Mouse (Mus musculus): ENCODE results near the gene Gabrg3. TPM values are rescaled to one million over a fixed set of nuclear protein-coding genes. Genes with fewer than 3 reads are reported as not detected.

Gabrg3 gene
- polyA plus RNA-seq, 1 experiment from 2014 or later: 0.46 TPM

GRCm38 (mm10) chr7:56825446-56825845, 561.5 kb downstream of the Gabrg3 start:
- no peaks in the 10 kb centered on the region for H3K4me1 ChIP-seq
- H3K27me3 ChIP-seq: no peaks in the 10 kb centered on the region
- H3K9ac ChIP-seq: no peak overlapping the region
- H3K36me3 ChIP-seq: no peaks in the 10 kb centered on the region
- 83% methylated on average over 6 of the region's 6 CpGs for WGBS
- H3K4me3 ChIP-seq: no peak overlapping the region
- no peak overlapping the region for H3K4me2 ChIP-seq (replicated peaks)
- H3K9me3 ChIP-seq: no peaks in the 10 kb centered on the region
- no peak overlapping the region for H3K27ac ChIP-seq
- no peak for ATAC-seq (ENCODE audit: insufficient number of reproducible peaks, insufficient read depth, low FRiP score, low TSS enrichment)

DNA sequence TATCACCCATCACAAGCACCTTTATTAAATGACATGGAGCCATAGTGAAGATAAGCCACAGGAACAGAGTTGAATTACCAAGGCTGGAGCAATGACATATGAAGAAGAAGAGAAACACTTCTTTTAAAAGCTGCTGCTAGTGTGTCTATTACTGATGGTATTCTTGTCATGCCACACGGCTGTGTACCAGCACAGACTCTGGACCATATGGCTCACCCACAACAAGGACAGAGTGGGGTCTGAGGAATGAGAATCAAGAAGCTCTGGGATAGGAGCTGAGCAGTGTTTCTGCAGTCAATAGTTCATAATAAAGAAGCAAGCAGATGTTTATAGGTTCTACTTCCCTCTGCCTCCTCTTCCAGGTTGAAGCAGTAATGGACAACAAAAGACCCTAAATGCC, 585.1 kb downstream of the Gabrg3 start:
- Histone ChIP-seq H3K4me3 (no peak overlapping the region), H3K4me2 (replicated peaks) (no peak overlapping the region), H3K9me3 (no peaks in the 10 kb centered on the region), H3K4me1 (no peaks in the 10 kb centered on the region), H3K27ac (no peak overlapping the region), H3K9ac (no peak overlapping the region), H3K27me3 (no peaks in the 10 kb centered on the region), H3K36me3 (no peaks in the 10 kb centered on the region)
- 84% methylated on average over 1 of the region's 1 CpGs for WGBS
- ATAC-seq (ENCODE audit: insufficient number of reproducible peaks, insufficient read depth, low FRiP score, low TSS enrichment): no peak

DNA sequence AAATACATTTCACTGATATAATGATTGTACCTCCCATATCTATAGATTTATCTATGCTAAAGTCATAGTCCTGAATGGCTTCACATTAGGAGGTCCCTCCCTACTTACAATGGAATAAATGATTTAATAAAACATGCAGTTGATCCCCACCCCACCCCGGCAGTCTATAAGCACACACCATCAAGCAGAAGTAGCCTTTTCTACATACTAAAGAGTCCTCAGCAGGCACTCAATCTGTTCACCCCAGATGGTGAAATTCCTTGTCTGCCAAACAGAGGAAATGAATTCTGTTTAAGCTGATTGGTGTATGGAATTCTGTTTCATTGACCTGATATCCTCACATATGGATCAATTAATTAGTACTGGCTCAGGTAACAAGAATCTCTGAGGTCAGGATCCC, 607.9 kb downstream of the Gabrg3 start:
- 79% methylated on average over 1 of the region's 1 CpGs for WGBS
- no peak overlapping the region for H3K27ac ChIP-seq
- no peaks in the 10 kb centered on the region for H3K36me3 ChIP-seq
- H3K9me3 ChIP-seq: no peaks in the 10 kb centered on the region
- H3K4me3 ChIP-seq: no peak overlapping the region
- H3K9ac ChIP-seq: no peak overlapping the region
- no peak overlapping the region for H3K4me2 ChIP-seq (replicated peaks)
- no peaks in the 10 kb centered on the region for H3K4me1 ChIP-seq
- no peak for ATAC-seq (ENCODE audit: insufficient number of reproducible peaks, insufficient read depth, low FRiP score, low TSS enrichment)
- H3K27me3 ChIP-seq: no peaks in the 10 kb centered on the region

GRCm38 (mm10) chr7:56768216-56768615, 618.8 kb downstream of the Gabrg3 start:
- Histone ChIP-seq H3K36me3 (no peaks in the 10 kb centered on the region), H3K4me1 (no peaks in the 10 kb centered on the region), H3K4me2 (replicated peaks) (no peak overlapping the region), H3K27me3 (no peaks in the 10 kb centered on the region), H3K4me3 (no peak overlapping the region), H3K9me3 (no peaks in the 10 kb centered on the region), H3K9ac (no peak overlapping the region), H3K27ac (no peak overlapping the region)
- 56% methylated on average over 4 of the region's 4 CpGs for WGBS
- no peak for ATAC-seq (ENCODE audit: insufficient number of reproducible peaks, insufficient read depth, low FRiP score, low TSS enrichment)

DNA sequence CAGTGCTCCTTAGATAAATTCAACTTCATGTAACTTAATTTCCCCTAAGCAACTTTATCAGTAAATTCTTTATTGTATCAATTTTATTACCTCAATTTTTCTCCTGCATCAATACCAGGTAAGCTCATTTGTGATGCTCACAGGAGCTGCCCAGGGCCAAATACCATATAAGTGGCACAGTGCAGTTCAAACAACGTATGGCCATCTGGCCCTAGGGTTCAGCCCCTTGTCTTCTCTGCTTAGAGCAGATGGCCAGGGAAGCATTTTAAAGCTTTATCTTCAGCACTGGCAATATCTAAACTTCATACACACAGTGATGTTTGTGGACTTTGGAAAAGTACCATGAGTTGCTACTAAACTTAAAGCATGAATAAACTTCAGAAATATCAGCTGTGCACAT, 619.2 kb downstream of the Gabrg3 start:
- no peak for ATAC-seq (ENCODE audit: insufficient number of reproducible peaks, insufficient read depth, low FRiP score, low TSS enrichment)
- 71% methylated on average over 1 of the region's 1 CpGs for WGBS

DNA sequence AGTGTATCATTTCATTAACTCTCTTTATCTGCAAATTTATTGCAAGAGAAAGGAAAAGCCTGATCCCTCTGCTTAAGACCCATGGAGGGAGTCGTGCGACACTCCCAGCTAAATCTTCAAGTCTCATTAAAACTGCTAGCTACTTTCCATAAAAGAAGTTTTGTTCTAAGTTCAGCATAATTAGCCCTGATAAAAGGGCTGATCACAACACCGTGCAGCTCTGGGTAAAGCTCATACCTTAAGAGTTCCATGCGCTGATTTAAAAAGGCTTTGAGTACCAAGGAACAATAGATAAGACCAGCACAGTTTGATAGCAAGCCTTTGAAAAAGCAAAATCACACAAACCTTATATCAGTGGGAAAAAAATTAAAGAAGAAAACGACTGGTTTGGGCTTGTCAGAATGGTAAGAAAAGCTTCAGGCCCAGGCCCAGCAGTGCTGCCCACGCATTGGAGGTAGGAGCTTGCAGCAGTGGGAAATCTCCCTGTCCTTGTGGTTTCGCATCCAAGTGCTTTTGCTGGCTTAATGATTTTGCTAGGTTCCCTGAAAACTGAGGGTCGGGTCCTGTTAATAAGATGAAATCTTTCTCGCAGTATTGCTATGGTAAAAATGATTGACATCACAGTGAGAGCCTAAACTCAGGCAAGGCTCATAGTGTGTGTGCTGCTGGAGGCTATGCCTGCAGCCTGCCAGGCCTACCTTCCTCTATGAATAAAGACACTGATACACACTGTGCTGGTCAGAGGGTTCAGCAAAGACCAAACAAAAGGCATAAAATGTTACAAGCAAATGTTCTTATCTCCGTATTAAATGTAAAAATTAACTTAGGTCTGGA, 621.2 kb downstream of the Gabrg3 start:
- H3K36me3 ChIP-seq: no peaks in the 10 kb centered on the region
- ATAC-seq (ENCODE audit: insufficient number of reproducible peaks, insufficient read depth, low FRiP score, low TSS enrichment): no peak
- no peaks in the 10 kb centered on the region for H3K4me1 ChIP-seq
- H3K27me3 ChIP-seq: no peaks in the 10 kb centered on the region
- H3K9ac ChIP-seq: no peak overlapping the region
- H3K4me2 ChIP-seq (replicated peaks): no peak overlapping the region
- no peaks in the 10 kb centered on the region for H3K9me3 ChIP-seq
- no peak overlapping the region for H3K27ac ChIP-seq
- 52% methylated on average over 10 of the region's 10 CpGs for WGBS
- H3K4me3 ChIP-seq: no peak overlapping the region

More for the DNA sequence above, 619.2 kb downstream of the Gabrg3 start:
- H3K4me2 ChIP-seq (replicated peaks): no peak overlapping the region
- H3K4me1 ChIP-seq: no peaks in the 10 kb centered on the region
- no peaks in the 10 kb centered on the region for H3K9me3 ChIP-seq
- no peaks in the 10 kb centered on the region for H3K27me3 ChIP-seq
- no peaks in the 10 kb centered on the region for H3K36me3 ChIP-seq
- no peak overlapping the region for H3K4me3 ChIP-seq
- H3K9ac ChIP-seq: no peak overlapping the region
- no peak overlapping the region for H3K27ac ChIP-seq

DNA sequence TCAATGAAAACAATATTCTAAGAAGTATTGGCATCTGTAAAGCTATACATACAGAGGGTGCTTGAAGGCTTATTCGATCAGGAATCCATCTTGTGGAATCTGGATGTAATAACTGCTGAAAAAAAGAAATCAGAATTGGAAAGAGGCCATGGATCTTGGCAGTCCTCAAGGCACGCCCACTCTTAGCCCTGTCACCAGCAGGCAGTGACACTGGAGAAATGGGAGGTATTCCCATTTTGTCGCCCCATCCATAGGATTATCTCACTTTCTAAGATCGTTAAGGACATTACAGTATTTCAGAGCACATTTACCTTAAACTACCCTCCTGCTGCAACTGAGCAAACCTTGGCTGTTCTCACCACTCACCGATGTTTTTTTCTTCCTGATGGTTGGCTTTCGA, 657.8 kb downstream of the Gabrg3 start:
- H3K9me3 ChIP-seq: no peaks in the 10 kb centered on the region
- no peak overlapping the region for H3K27ac ChIP-seq
- H3K9ac ChIP-seq: no peak overlapping the region
- no peaks in the 10 kb centered on the region for H3K27me3 ChIP-seq
- ATAC-seq (ENCODE audit: insufficient number of reproducible peaks, insufficient read depth, low FRiP score, low TSS enrichment): no peak
- no peaks in the 10 kb centered on the region for H3K36me3 ChIP-seq
- WGBS: 87% methylated on average over 6 of the region's 6 CpGs
- no peaks in the 10 kb centered on the region for H3K4me1 ChIP-seq
- no peak overlapping the region for H3K4me3 ChIP-seq
- no peak overlapping the region for H3K4me2 ChIP-seq (replicated peaks)

Other genes starting within 250 kb of the Gabrg3 start
- gene Gabrb3, start 32.5 kb upstream of the Gabrg3 start, polyA plus RNA-seq (2016; fragmentation: Nextera tagmentation; extraction: Ambion mirVana): 3.4 TPM in 2 replicates
- gene Gabra5, start 122.9 kb upstream of the Gabrg3 start, polyA plus RNA-seq (2016; fragmentation: Nextera tagmentation; extraction: Ambion mirVana): 0.63 and 0.89 TPM in 2 replicates

Data from embryonic facial prominence, embryonic 12.5 days (tissue).